Mouse (Mus musculus) kidney, postnatal 14 days (tissue): ENCODE results near the gene Glo1.

Experiments
- DNase-seq: peaks from one replicate; pipeline ENCODE4 v3.0.0; 2022; ENCODE audit warnings: mixed read lengths

Gene Glo1

GRCm38 (mm10) chr17:30576946-30577345 lies 49.7 kb downstream of the Glo1 start:
- peak; percentile 20 for DNase-seq

GRCm38 (mm10) chr17:30575941-30576773 lies 50.5 kb downstream of the Glo1 start, which contains the start of gene Btbd9:
Gene Btbd9 (minus strand): TSS chr17:30576488.
- peak; percentile 97 for DNase-seq

- DNase-seq, result peak; percentile 21
Observed at GRCm38 (mm10) chr17:30575121-30575904, 51.4 kb downstream of the Glo1 start.

GRCm38 (mm10) chr17:30574783-30575075 lies 51.9 kb downstream of the Glo1 start:
- DNase-seq, result no peak

- peak; percentile 63 for DNase-seq
Observed at GRCm38 (mm10) chr17:30573990-30574782, 52.5 kb downstream of the Glo1 start.

- no peak for DNase-seq
Observed at GRCm38 (mm10) chr17:30570971-30571370, 55.7 kb downstream of the Glo1 start.

- DNase-seq, result peak; percentile 82
Observed at GRCm38 (mm10) chr17:30570173-30570572, 56.5 kb downstream of the Glo1 start.

- DNase-seq, result no peak
Observed at GRCm38 (mm10) chr17:30568473-30568872, 58.2 kb downstream of the Glo1 start.

- DNase-seq, result no peak
Observed at GRCm38 (mm10) chr17:30564971-30565370, 61.7 kb downstream of the Glo1 start.

- DNase-seq, result no peak
Observed at GRCm38 (mm10) chr17:30564407-30564806, 62.3 kb downstream of the Glo1 start.

GRCm38 (mm10) chr17:30563484-30564075 lies 63.1 kb downstream of the Glo1 start:
- DNase-seq, result no peak

- no peak for DNase-seq
Observed at GRCm38 (mm10) chr17:30562770-30563169, 63.9 kb downstream of the Glo1 start.

GRCm38 (mm10) chr17:30559536-30559935 lies 67.1 kb downstream of the Glo1 start:
- DNase-seq, result peak; percentile 75

- DNase-seq, result no peak
Observed at GRCm38 (mm10) chr17:30558623-30559022, 68.0 kb downstream of the Glo1 start.

- DNase-seq, result no peak
Observed at GRCm38 (mm10) chr17:30556512-30556911, 70.2 kb downstream of the Glo1 start.

- DNase-seq, result no peak
Observed at GRCm38 (mm10) chr17:30553027-30553937, 73.4 kb downstream of the Glo1 start.

GRCm38 (mm10) chr17:30550774-30551107 lies 75.9 kb downstream of the Glo1 start:
- no peak for DNase-seq

- DNase-seq, result no peak
Observed at GRCm38 (mm10) chr17:30549899-30550773, 76.5 kb downstream of the Glo1 start.

GRCm38 (mm10) chr17:30539098-30539497 lies 87.6 kb downstream of the Glo1 start:
- DNase-seq, result peak; percentile 56

- no peak for DNase-seq
Observed at GRCm38 (mm10) chr17:30536651-30537050, 90.0 kb downstream of the Glo1 start.
